Mouse (Mus musculus) lung, adult 2 months (tissue): ENCODE measurements around the gene Gm5767.

Experiments used
- CTCF ChIP-seq: fragments of 200-500 bp; IDR thresholded peaks from 2 replicates; pipeline ENCODE4 v1.5.1; 2011; ENCODE audit warnings: mild to moderate bottlenecking, low read length, control low read depth; ENCODE audit not compliant: insufficient read depth
- POLR2A ChIP-seq: fragments of 200-500 bp; IDR thresholded peaks from 2 replicates; pipeline ENCODE4 v1.6.1; 2011; ENCODE audit warnings: low read depth, mild to moderate bottlenecking, control low read depth, low read length, borderline replicate concordance; ENCODE audit errors: extremely low read depth

- TF ChIP-seq POLR2A, result no peak
- no peak for TF ChIP-seq CTCF
Measured at GRCm38 (mm10) chr16:8658764-8659163, 21.8 kb upstream of the Gm5767 start.
